Mouse (Mus musculus) heart, embryonic 14.5 days (tissue): ENCODE data around the gene Cds2. TPM values are rescaled to one million over a fixed set of nuclear protein-coding genes. Genes with fewer than 3 reads are reported as not detected.

Experiments used
- ATAC-seq: fragments of 200-750 bp; cut with Nextera tagmentation; 2 replicates; pipeline ENCODE4 v1.8.0; 2017; ENCODE audit warnings: low read depth, moderate TSS enrichment; ENCODE audit not compliant: insufficient number of reproducible peaks, insufficient read depth, low FRiP score
- H3K27ac ChIP-seq, 2 experiments: fragments of 200-500 bp in 1 of 2; fragments of 300-500 bp in 1 of 2; sonication (generic) in 1 of 2; replicated peaks in 1 of 2; 2 replicates each; pipeline ENCODE4 v1.5.1; 2012 to 2014; ENCODE audit warnings: low read depth in 2 of 2, low read length in 2 of 2, control low read depth in 1 of 2, mild to moderate bottlenecking in 1 of 2, mixed read lengths in 1 of 2; ENCODE audit not compliant: control insufficient read depth in 1 of 2, insufficient read depth in 1 of 2
- H3K27me3 ChIP-seq: fragments of 300-500 bp; sonication (generic); 2 replicates; pipeline ENCODE4 v1.6.1; 2014; ENCODE audit warnings: mild to moderate bottlenecking, low read length, control low read depth; ENCODE audit not compliant: control insufficient read depth, insufficient read depth
- H3K36me3 ChIP-seq: fragments of 300-500 bp; sonication (generic); 2 replicates; pipeline ENCODE4 v1.6.1; 2014; ENCODE audit warnings: mild to moderate bottlenecking, control low read depth, low read length, mixed read lengths; ENCODE audit not compliant: control insufficient read depth, insufficient read depth
- H3K4me1 ChIP-seq, 2 experiments: fragments of 200-500 bp in 1 of 2; fragments of 300-500 bp in 1 of 2; sonication (generic) in 1 of 2; 2 replicates each; pipeline ENCODE4 v1.6.1; 2012 to 2014; ENCODE audit warnings: low read length in 2 of 2, control low read depth in 1 of 2, mixed read lengths in 1 of 2; ENCODE audit not compliant: control insufficient read depth in 2 of 2, insufficient read depth in 2 of 2
- H3K4me2 ChIP-seq: fragments of 300-500 bp; sonication (generic); 2 replicates; pipeline ENCODE4 v1.6.1; 2014; ENCODE audit warnings: mild to moderate bottlenecking, low read length
- H3K4me3 ChIP-seq, 2 experiments: fragments of 200-500 bp in 1 of 2; fragments of 300-500 bp in 1 of 2; sonication (generic) in 1 of 2; 2 replicates each; pipeline ENCODE4 v1.5.1; 2012 to 2014; ENCODE audit warnings: low read length in 2 of 2, mild to moderate bottlenecking in 2 of 2, control low read depth in 1 of 2, low read depth in 1 of 2, moderate library complexity in 1 of 2; ENCODE audit not compliant: control insufficient read depth in 1 of 2, insufficient read depth in 1 of 2
- H3K9ac ChIP-seq: fragments of 300-500 bp; sonication (generic); 2 replicates; pipeline ENCODE4 v1.6.1; 2014; ENCODE audit warnings: mild to moderate bottlenecking, low read length
- H3K9me3 ChIP-seq: fragments of 300-500 bp; sonication (generic); 2 replicates; pipeline ENCODE4 v1.6.1; 2016; ENCODE audit warnings: low read length, control low read depth; ENCODE audit not compliant: control insufficient read depth
- WGBS: fragments of 180-500 bp; shearing (Covaris S2); extraction: QIAGEN DNeasy Blood & Tissue Kit; methylation state at CpG from one replicate; pipeline ENCODE4 v1.1.7; 2014; 5-methylcytosine and 5-hydroxymethylcytosine counted together
- polyA plus RNA-seq: library from polyadenylated mRNA; unstranded; fragments of >200 nt; fragmentation: Nextera tagmentation; extraction: Ambion mirVana; gene quantifications from 2 replicates; pipeline ENCODE4 v1.2.1, GENCODE M21; 2014

The Cds2 gene
- polyA plus RNA-seq, 1 experiment from 2014 or later: 21.3 TPM

DNA sequence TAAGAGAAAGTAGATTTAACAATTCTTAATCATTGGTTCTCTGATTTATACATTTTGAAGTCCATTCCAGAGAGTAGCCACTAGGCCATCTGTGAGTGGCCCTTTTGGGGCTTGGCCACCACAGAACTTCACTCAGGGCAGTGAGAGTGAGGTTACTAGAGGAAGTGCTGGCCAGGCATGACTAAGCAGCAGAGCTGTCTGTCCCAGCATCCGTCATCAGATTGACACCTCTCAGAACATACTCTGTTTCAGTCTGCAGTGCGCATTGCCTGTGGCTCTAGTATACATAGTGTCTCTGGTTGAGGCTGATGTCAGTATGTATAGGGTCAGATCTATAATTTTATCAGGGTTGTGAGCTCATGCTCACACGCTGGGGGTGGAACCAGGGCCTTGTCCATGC is 6.3 kb downstream of the Cds2 start:
- Histone ChIP-seq H3K27ac (no peak overlapping the region), H3K36me3 (no peaks in the 10 kb centered on the region), H3K9ac (no peak overlapping the region), H3K4me1 (peaks cover 10 to 26% of the 10 kb centered on the region in 2 experiments), H3K4me3 (no peak overlapping the region), H3K4me2 (no peak overlapping the region), H3K27me3 (no peaks in the 10 kb centered on the region), H3K9me3 (no peaks in the 10 kb centered on the region)
- no peak for ATAC-seq
- WGBS: 58% methylated on average over 3 of the region's 3 CpGs

DNA sequence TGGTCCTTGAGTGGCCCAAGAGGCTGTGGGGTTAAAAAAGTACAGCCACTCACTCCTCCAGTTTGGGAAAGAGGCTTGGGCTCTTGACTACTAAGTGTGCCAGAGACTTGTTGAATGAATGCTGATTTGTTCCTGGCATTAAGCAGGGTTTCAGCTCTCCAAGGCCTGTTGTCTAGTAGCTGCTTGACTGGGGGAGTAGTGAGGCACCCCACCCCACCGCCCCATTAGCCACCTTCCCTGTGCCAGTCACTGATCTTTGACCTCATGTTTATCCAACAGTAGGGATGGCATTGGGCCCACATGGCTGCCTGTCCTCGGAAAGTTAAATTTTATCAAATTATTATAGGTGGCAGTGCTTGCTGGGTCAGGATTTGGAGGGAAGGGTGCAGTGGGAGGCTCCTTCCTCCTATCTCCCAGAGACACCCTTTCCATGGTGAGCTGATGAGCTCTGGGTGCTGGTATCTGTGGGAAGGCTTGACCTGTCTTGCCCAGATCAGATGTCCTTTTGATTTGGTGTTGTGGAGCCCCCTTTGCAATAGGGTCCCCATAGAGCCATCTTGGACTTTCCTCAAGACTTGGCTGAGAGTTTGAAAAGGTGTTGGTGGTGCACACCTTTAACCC is 7.5 kb downstream of the Cds2 start:
- 54% methylated on average over 2 of the region's 2 CpGs for WGBS
- Histone ChIP-seq H3K27ac (no peak overlapping the region; a peak in 1 of 4 replicates), H3K4me1 (peaks cover 9 to 23% of the 10 kb centered on the region in 2 experiments), H3K9me3 (no peaks in the 10 kb centered on the region), H3K4me3 (no peak overlapping the region), H3K4me2 (0 out of 2 replicates have a peak overlapping the region, but pooled peaks have one; percentile 4), H3K36me3 (no peaks in the 10 kb centered on the region), H3K9ac (no peak overlapping the region), H3K27me3 (no peaks in the 10 kb centered on the region)
- no peak; the same call in 1 of the 2 replicates for ATAC-seq

DNA sequence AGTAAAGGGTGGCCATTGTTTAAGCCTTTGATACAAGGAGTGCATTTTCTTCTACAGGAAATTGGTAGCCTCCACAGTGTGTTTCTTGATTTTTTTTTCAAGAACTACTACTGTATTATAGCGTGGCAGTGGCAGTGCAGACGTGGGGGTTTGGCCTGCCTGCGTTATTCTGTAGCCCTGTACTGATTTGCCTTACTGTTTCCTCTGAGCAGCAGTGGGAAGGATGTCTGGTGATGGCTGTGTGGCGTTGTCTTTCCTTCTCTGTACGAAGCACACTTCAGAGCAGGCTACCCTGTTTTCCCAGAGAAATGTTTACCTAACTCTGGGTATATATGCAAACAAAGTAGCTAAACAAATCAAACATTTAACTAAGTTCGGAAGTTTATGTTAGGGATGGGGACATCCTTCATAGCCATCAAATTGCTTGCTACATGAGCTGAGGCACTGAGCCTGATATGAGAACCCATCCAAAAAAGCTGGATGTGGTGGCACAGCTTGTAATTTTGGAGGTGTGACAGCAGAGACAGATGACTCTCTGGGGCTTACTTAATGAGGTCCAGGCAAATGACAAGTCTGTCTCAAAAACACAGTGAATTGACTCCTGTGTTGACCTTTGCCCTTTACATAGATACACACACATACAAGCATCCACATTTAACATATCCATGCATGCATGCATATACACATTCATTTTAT is 9.9 kb downstream of the Cds2 start:
- H3K9ac ChIP-seq: no peak overlapping the region
- H3K4me1 ChIP-seq: peaks cover 9 to 16% of the 10 kb centered on the region in 2 experiments
- H3K4me2 ChIP-seq: no peak overlapping the region
- H3K9me3 ChIP-seq: no peaks in the 10 kb centered on the region
- H3K27me3 ChIP-seq: no peaks in the 10 kb centered on the region
- no peak overlapping the region for H3K4me3 ChIP-seq
- 66% methylated on average over 6 of the region's 6 CpGs for WGBS
- no peaks in the 10 kb centered on the region for H3K36me3 ChIP-seq
- no peak for ATAC-seq
- H3K27ac ChIP-seq: no peak overlapping the region

DNA sequence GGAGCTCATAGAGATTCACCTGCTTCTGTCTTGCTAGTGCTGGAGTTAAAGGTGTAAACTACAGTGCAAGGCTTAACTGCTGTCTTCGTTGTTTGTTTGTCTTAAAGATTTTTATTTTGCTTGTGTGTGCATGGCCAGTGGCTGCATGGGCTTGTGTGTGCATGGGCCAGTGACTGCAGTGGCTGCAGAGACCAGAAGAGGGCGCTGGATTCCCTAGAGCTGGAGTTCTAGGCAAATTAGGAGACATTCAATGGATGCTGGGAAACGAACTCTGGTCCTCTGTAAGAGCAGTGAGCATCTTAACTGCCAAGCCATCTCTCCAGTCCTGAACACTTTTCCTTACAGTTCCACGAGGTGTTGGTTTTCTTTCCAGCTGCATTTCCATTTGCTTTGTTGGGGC is 12.6 kb downstream of the Cds2 start:
- ATAC-seq: no peak
- H3K4me3 ChIP-seq: no peak overlapping the region
- no peak overlapping the region for H3K27ac ChIP-seq
- H3K27me3 ChIP-seq: no peaks in the 10 kb centered on the region
- no peak overlapping the region for H3K9ac ChIP-seq
- WGBS: 69% methylated on average over 4 of the region's 4 CpGs
- H3K36me3 ChIP-seq: no peaks in the 10 kb centered on the region
- H3K4me2 ChIP-seq: no peak overlapping the region
- H3K9me3 ChIP-seq: no peaks in the 10 kb centered on the region
- H3K4me1 ChIP-seq: peaks cover 5% of the 10 kb centered on the region in 2 experiments; a peak in 3 of 4 replicates

DNA sequence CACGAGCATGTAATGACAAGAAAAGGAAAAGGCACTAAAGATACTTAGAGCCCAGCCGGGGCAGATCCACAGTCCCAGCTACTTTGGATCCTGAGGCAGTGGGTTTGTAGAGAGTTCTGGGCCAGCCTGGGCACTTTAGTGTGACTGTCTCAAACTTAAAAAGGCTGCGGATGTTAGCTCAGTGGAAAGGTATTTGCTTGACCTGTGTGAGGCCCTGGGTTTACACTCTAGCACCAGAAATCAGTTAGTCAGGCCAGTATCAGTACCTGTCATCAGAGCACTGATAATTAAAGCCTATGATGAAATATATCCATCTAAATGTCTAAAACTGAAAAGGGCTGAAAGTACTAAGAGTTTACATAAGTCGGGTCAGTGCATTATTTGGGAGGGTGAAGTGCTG is 13.3 kb downstream of the Cds2 start:
- Histone ChIP-seq H3K9ac (no peak overlapping the region), H3K27me3 (no peaks in the 10 kb centered on the region), H3K4me1 (peaks cover 3% of the 10 kb centered on the region in 2 experiments; a peak in 1 of 4 replicates), H3K4me3 (no peak overlapping the region), H3K27ac (no peak overlapping the region), H3K36me3 (no peaks in the 10 kb centered on the region), H3K9me3 (no peaks in the 10 kb centered on the region), H3K4me2 (no peak overlapping the region)
- no peak for ATAC-seq
- WGBS: 71% methylated on average over 4 of the region's 4 CpGs

DNA sequence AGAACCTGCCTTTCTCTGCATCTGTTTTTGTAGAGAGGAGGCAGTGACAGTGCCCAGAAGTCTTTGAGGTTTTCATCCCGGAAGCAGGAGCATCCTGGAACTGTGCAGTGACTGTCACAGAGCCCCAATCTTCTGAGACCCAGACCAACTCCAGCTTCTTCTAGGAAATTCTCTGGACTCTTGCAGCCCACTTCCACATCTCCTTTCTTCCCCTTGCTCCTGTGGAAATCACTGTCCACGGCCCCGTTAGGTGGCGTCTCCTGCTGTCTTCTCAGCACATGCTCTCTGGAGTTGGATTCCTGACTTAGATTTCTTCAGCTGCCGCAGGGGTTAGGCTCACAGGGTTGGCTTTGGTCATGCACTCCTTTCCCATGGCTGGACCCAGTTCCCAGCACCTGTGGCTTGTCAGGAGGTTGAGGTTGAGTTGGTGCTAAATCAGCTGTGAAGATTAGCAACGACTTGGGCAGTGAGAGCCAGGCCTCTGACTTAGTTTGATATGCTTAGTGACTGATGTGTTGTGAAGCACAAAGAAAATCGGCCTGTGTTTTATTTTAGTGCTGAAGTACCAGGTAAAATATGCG is 15.4 kb downstream of the Cds2 start:
- Histone ChIP-seq H3K4me1 (peaks cover 16 to 23% of the 10 kb centered on the region in 2 experiments), H3K27ac (no peak overlapping the region), H3K4me3 (no peak overlapping the region), H3K36me3 (no peaks in the 10 kb centered on the region), H3K27me3 (no peaks in the 10 kb centered on the region), H3K9me3 (no peaks in the 10 kb centered on the region), H3K4me2 (no peak overlapping the region), H3K9ac (no peak overlapping the region)
- 64% methylated on average over 8 of the region's 8 CpGs for WGBS
- no peak for ATAC-seq

DNA sequence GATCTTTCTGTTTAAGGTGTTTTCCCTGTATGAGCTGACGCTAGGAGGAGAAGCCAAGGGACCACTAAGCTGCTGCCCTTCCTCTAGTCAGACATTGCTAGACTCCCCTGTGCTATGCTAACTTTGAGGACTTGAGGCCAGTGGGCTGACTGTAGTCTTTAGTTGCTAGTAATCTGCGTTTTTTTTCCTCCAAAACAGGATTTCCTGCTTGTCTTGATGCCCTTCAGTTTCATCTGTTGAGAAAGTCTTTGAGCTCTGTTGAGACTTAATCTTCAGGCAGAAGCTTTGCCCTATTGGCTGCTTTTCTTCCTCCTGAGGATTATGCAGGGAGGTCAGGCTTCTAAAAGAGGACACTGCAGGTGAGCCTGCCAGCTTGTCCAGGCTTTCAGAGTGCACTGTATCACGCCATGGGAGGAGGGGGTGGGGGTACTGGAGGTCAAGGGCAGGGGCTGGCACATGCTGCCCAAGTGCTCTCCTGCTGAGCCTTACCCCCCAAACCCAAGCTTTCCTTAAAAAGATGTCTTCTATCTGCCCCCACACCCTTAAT is 16.5 kb downstream of the Cds2 start:
- WGBS: 78% methylated on average over 3 of the region's 3 CpGs
- Histone ChIP-seq H3K4me3 (no peak overlapping the region), H3K36me3 (no peaks in the 10 kb centered on the region), H3K9me3 (no peaks in the 10 kb centered on the region), H3K4me2 (no peak overlapping the region), H3K9ac (no peak overlapping the region), H3K27ac (no peak overlapping the region), H3K27me3 (no peaks in the 10 kb centered on the region), H3K4me1 (peaks cover 21 to 31% of the 10 kb centered on the region in 2 experiments)
- no peak for ATAC-seq
